Mouse (Mus musculus) hindbrain, embryonic 13.5 days (tissue): ENCODE data around the gene Cldn34c1. TPM values are rescaled to one million over a fixed set of nuclear protein-coding genes. Genes with fewer than 3 reads are reported as not detected.
"Not testable (repeated sequence)": the region's sequence is repeated elsewhere in the genome, so short reads cannot be mapped to it uniquely, and the experiment has no call there.

Experiments
- ATAC-seq: fragments of 200-750 bp; cut with Nextera tagmentation; 2 replicates; pipeline ENCODE4 v1.8.0; 2017; ENCODE audit warnings: moderate TSS enrichment; ENCODE audit not compliant: low FRiP score
- H3K27ac ChIP-seq: fragments of 300-500 bp; sonication (generic); 2 replicates; pipeline ENCODE4 v1.5.1; 2015; ENCODE audit warnings: inconsistent platforms, mild to moderate bottlenecking, moderate library complexity
- H3K27me3 ChIP-seq: fragments of 300-500 bp; sonication (generic); 2 replicates; pipeline ENCODE4 v1.6.1; 2015; ENCODE audit warnings: mild to moderate bottlenecking, inconsistent platforms
- H3K36me3 ChIP-seq: fragments of 300-500 bp; sonication (generic); 2 replicates; pipeline ENCODE4 v1.6.1; 2015; ENCODE audit warnings: mild to moderate bottlenecking, inconsistent platforms
- H3K4me1 ChIP-seq: fragments of 300-500 bp; sonication (generic); replicated peaks from 2 replicates; pipeline ENCODE4 v1.6.1; 2015; ENCODE audit warnings: inconsistent platforms
- H3K4me2 ChIP-seq: fragments of 300-500 bp; sonication (generic); 2 replicates; pipeline ENCODE4 v1.6.1; 2015; ENCODE audit warnings: inconsistent platforms, mild to moderate bottlenecking, moderate library complexity
- H3K4me3 ChIP-seq: fragments of 300-500 bp; sonication (generic); 2 replicates; pipeline ENCODE4 v1.5.1; 2015; ENCODE audit warnings: mild to moderate bottlenecking, inconsistent platforms
- H3K9ac ChIP-seq: fragments of 300-500 bp; sonication (generic); 2 replicates; pipeline ENCODE4 v1.6.1; 2015; ENCODE audit warnings: mild to moderate bottlenecking, inconsistent platforms
- H3K9me3 ChIP-seq: fragments of 300-500 bp; sonication (generic); 2 replicates; pipeline ENCODE4 v1.6.1; 2016; ENCODE audit warnings: inconsistent platforms
- WGBS: fragments of 180-500 bp; shearing (Covaris S2); methylation state at CpG from one replicate; pipeline ENCODE4 v1.1.7; 2015; 5-methylcytosine and 5-hydroxymethylcytosine counted together
- polyA plus RNA-seq: library from polyadenylated mRNA; unstranded; fragments of >200 nt; fragmentation: Nextera tagmentation; extraction: Ambion mirVana; gene quantifications from 2 replicates; pipeline ENCODE4 v1.2.1, GENCODE M21; 2015

Cldn34c1 gene
- 46.1 and 46.7 TPM in 2 replicates for polyA plus RNA-seq

GRCm38 (mm10) chrX:123103291-123104260 is at the start of gene Cldn34c1:
Gene Cldn34c1, plus strand, starts transcription at chrX:123103495.
- no peaks in the 10 kb centered on the region for H3K27me3 ChIP-seq
- H3K4me2 ChIP-seq: peak within 1 kb of the TSS; percentile 48
- H3K27ac ChIP-seq: peak within 1 kb of the TSS; percentile 96
- peak within 1 kb of the TSS; percentile 56 for H3K4me3 ChIP-seq
- no peaks in the 10 kb centered on the region for H3K4me1 ChIP-seq
- peak within 1 kb of the TSS; percentile 77 for H3K9ac ChIP-seq
- H3K36me3 ChIP-seq: no peaks in the 10 kb centered on the region
- no peaks in the 10 kb centered on the region for H3K9me3 ChIP-seq
- WGBS: 7% methylated on average over 57 of the region's 66 CpGs
- ATAC-seq: peak; percentile 99

- Histone ChIP-seq H3K4me2 (no peak overlapping the region), H3K9me3 (no peaks in the 10 kb centered on the region), H3K36me3 (no peaks in the 10 kb centered on the region), H3K27ac (no peak overlapping the region), H3K4me3 (no peak overlapping the region), H3K4me1 (no peaks in the 10 kb centered on the region), H3K9ac (no peak overlapping the region), H3K27me3 (no peaks in the 10 kb centered on the region)
- ATAC-seq: no peak
- WGBS: 83% methylated on average over 3 of the region's 3 CpGs
These were observed 15.9 kb upstream of the Cldn34c1 start for GRCm38 (mm10) chrX:123087441-123087840.

GRCm38 (mm10) chrX:123102806-123103205 is 489 bp upstream of the Cldn34c1 start:
- not testable (repeated sequence) for H3K27me3 ChIP-seq, H3K4me1 ChIP-seq, H3K9me3 ChIP-seq, H3K36me3 ChIP-seq
- peak overlapping the region; percentile 48 for H3K4me2 ChIP-seq
- peak overlapping the region; percentile 96 for H3K27ac ChIP-seq
- WGBS: 8% methylated on average over 5 of the region's 5 CpGs
- ATAC-seq: peak; percentile 37
- H3K4me3 ChIP-seq: peak overlapping the region; percentile 56
- peak overlapping the region; percentile 77 for H3K9ac ChIP-seq

GRCm38 (mm10) chrX:123104692-123105091 is 1.4 kb downstream of the Cldn34c1 start:
- H3K36me3 ChIP-seq, H3K27me3 ChIP-seq, ATAC-seq, H3K4me1 ChIP-seq, H3K9me3 ChIP-seq: not testable (repeated sequence)
- Histone ChIP-seq H3K4me2 (peak overlapping the region; percentile 48), H3K9ac (peak overlapping the region; percentile 77), H3K4me3 (peak overlapping the region; percentile 56), H3K27ac (peak overlapping the region; percentile 96)
- WGBS: 12% methylated on average over 7 of the region's 7 CpGs

- WGBS: 86% methylated on average over 1 of the region's 1 CpGs
These were observed 119.1 kb downstream of the Cldn34c1 start, which contains the start of gene Srsx for GRCm38 (mm10) chrX:123222381-123222780. Gene Srsx, minus strand, starts transcription at chrX:123222481.

More at GRCm38 (mm10) chrX:123222381-123222780, 119.1 kb downstream of the Cldn34c1 start, which contains the start of gene Srsx:
- H3K36me3 ChIP-seq, H3K27me3 ChIP-seq, H3K4me1 ChIP-seq, ATAC-seq, H3K9me3 ChIP-seq, H3K9ac ChIP-seq, H3K4me2 ChIP-seq, H3K4me3 ChIP-seq, H3K27ac ChIP-seq: not testable (repeated sequence)

Other genes with a start within 250 kb of the Cldn34c1 start
- gene Gm17521, start 73.8 kb upstream of the Cldn34c1 start, polyA plus RNA-seq: not detected in 2 replicates
- gene Srsx, start 119.0 kb downstream of the Cldn34c1 start, polyA plus RNA-seq: not detected in 2 replicates
- not detected in 2 replicates for gene Gm17577, start 143.4 kb downstream of the Cldn34c1 start, polyA plus RNA-seq